Mouse (Mus musculus) adrenal gland, postnatal 25 days (tissue): ENCODE measurements around the gene Npnt. TPM values are rescaled to one million over a fixed set of nuclear protein-coding genes. Genes with fewer than 3 reads are reported as not detected.

Source experiments
- DNase-seq: peaks from one replicate; pipeline ENCODE4 v3.0.0; 2021; ENCODE audit warnings: mixed read lengths
- total RNA-seq: library from RNA; stranded (reverse); gene quantifications from 2 replicates; pipeline ENCODE4 v1.2.3, GENCODE M21; 2021

The Npnt gene
- total RNA-seq, 1 experiment from 2014 or later = 11.5 TPM

- DNase-seq = no peak
Observed at GRCm38 (mm10) chr3:132855458-132856212, 94.5 kb downstream of the Npnt start.

- no peak for DNase-seq
Observed at GRCm38 (mm10) chr3:132854271-132854670, 95.8 kb downstream of the Npnt start.

- no peak for DNase-seq
Observed at GRCm38 (mm10) chr3:132851841-132852728, 98.0 kb downstream of the Npnt start.

GRCm38 (mm10) chr3:132851417-132851816 is 98.7 kb downstream of the Npnt start:
- no peak for DNase-seq

GRCm38 (mm10) chr3:132850431-132850830 is 99.7 kb downstream of the Npnt start:
- DNase-seq = no peak

GRCm38 (mm10) chr3:132849669-132850068 is 100.4 kb downstream of the Npnt start:
- no peak for DNase-seq

- no peak for DNase-seq
Observed at GRCm38 (mm10) chr3:132842676-132843075, 107.4 kb downstream of the Npnt start.

GRCm38 (mm10) chr3:132839516-132839915 is 110.6 kb downstream of the Npnt start:
- DNase-seq = no peak

- DNase-seq = no peak
Observed at GRCm38 (mm10) chr3:132838656-132839417, 111.3 kb downstream of the Npnt start.

GRCm38 (mm10) chr3:132837134-132837533 is 113.0 kb downstream of the Npnt start:
- DNase-seq = no peak

- DNase-seq = no peak
Observed at GRCm38 (mm10) chr3:132835118-132835794, 114.8 kb downstream of the Npnt start.

Other genes with a start within 250 kb of the Npnt start
- gene Ints12, start 141.5 kb upstream of the Npnt start, total RNA-seq = 11.1 and 15.5 TPM in 2 replicates
- 16.3 and 16.9 TPM in 2 replicates for gene Gstcd, start 141.7 kb upstream of the Npnt start, total RNA-seq